Mouse (Mus musculus) liver, adult 2 months (tissue): ENCODE measurements around the gene Foxi3.

Experiments used
- CTCF ChIP-seq: fragments of 200-500 bp; IDR thresholded peaks from 2 replicates; pipeline ENCODE4 v1.5.1; 2011; ENCODE audit warnings: low read depth, low read length, control low read depth
- POLR2A ChIP-seq: fragments of 200-500 bp; IDR thresholded peaks from 2 replicates; pipeline ENCODE4 v1.6.1; 2011; ENCODE audit warnings: low read length, control low read depth; ENCODE audit not compliant: insufficient read depth; ENCODE audit errors: extremely low read depth

GRCm38 (mm10) chr6:70955291-70955800 is 985 bp upstream of the Foxi3 start:
- TF ChIP-seq CTCF = no peak
- TF ChIP-seq POLR2A = no peak
